Mouse (Mus musculus) Patski (cell line): Measurements from ENCODE around the gene Cenpb. TPM values are rescaled to one million over a fixed set of nuclear protein-coding genes. Genes with fewer than 3 reads are reported as not detected.

Experiments
- ATAC-seq: fragments of 100-300 bp; one replicate; pipeline ENCODE4 v1.8.0; 2021
- CTCF ChIA-PET: fragments of 350-600 bp; sonication (Branson Sonifier 250); formaldehyde crosslinking; loops from one replicate; lab custom pipeline; 2022; ENCODE audit warnings: inconsistent platforms; lab: Charles Lee
- POLR2A ChIA-PET: fragments of 350-600 bp; sonication (Branson Sonifier 250); formaldehyde crosslinking; loops from one replicate; lab custom pipeline; 2022; ENCODE audit warnings: antibody characterized with exemption, inconsistent platforms; lab: Charles Lee
- DNase-seq: peaks from one replicate; pipeline ENCODE4 v3.0.0-alpha.2; 2011; ENCODE audit warnings: low read depth, low spot score
- H3K27me3 ChIP-seq: fragments of 371-371 bp; one replicate; pipeline ENCODE4 v1.5.1; 2021
- CTCF ChIP-seq: fragments of 100-300 bp; IDR thresholded peaks from one replicate; pipeline ENCODE4 v1.5.1; 2021
- in situ Hi-C: fragments of 300-500 bp; cut with MboI; formaldehyde crosslinking; loops from 3 replicates; pipeline ENCODE4 v1.11.1; 2018; ENCODE audit warnings: low pct_unique_long_range_greater_than_20kb, mixed read lengths
- polyA plus RNA-seq: library from polyadenylated mRNA; unstranded; gene quantifications from one replicate; pipeline ENCODE4 v1.2.3, GENCODE M21; 2021

Gene Cenpb
- polyA plus RNA-seq, 1 experiment from 2014 or later = 84.4 TPM

GRCm38 (mm10) chr2:131134381-131134780 lies 45.5 kb downstream of the Cenpb start:
- ATAC-seq (no peak), DNase-seq (no peak)
- POLR2A ChIA-PET = no interaction called here
- in situ Hi-C loops = no loop called here
- no peaks in the 10 kb centered on the region for H3K27me3 ChIP-seq
- CTCF ChIA-PET = no interaction called here
- TF ChIP-seq CTCF = no peak

- in situ Hi-C loops = no loop called here
- no peak for DNase-seq
- H3K27me3 ChIP-seq = no peaks in the 10 kb centered on the region
- ChIA-PET CTCF (interaction anchor here (0.6 kb wide), 1 partner anchor 66 kb away, joined by 3 read pairs; no protein-coding TSS in a partner anchor), POLR2A (no interaction called here)
- no peak for ATAC-seq
- TF ChIP-seq CTCF = no peak
Observed at GRCm38 (mm10) chr2:131132930-131133547, 46.8 kb downstream of the Cenpb start, which contains the start of gene Gm11037. Gm11037 (plus strand) TSS chr2:131133497.

GRCm38 (mm10) chr2:131132111-131132888 lies 47.6 kb downstream of the Cenpb start:
- ChIA-PET CTCF (no interaction called here), POLR2A (no interaction called here)
- in situ Hi-C loops = no loop called here
- ATAC-seq = no peak
- no peak for TF ChIP-seq CTCF
- no peak for DNase-seq
- no peaks in the 10 kb centered on the region for H3K27me3 ChIP-seq

GRCm38 (mm10) chr2:131130849-131131248 lies 49.0 kb downstream of the Cenpb start:
- no peak for TF ChIP-seq CTCF
- in situ Hi-C loops = no loop called here
- ATAC-seq (no peak), DNase-seq (no peak)
- POLR2A ChIA-PET = interaction anchor here (0.6 kb wide), 1 partner anchor 137 kb away, joined by 3 read pairs; no protein-coding TSS in a partner anchor
- no peaks in the 10 kb centered on the region for H3K27me3 ChIP-seq
- CTCF ChIA-PET = no interaction called here

GRCm38 (mm10) chr2:131129836-131130235 lies 50.0 kb downstream of the Cenpb start:
- ATAC-seq = no peak
- H3K27me3 ChIP-seq = no peaks in the 10 kb centered on the region
- ChIA-PET POLR2A (no interaction called here), CTCF (no interaction called here)
- in situ Hi-C loops = no loop called here
- DNase-seq = no peak
- no peak for TF ChIP-seq CTCF

- in situ Hi-C loops = no loop called here
- ChIA-PET CTCF (no interaction called here), POLR2A (no interaction called here)
- DNase-seq (no peak), ATAC-seq (no peak)
- peaks cover under 1% of the 10 kb centered on the region for H3K27me3 ChIP-seq
- TF ChIP-seq CTCF = no peak
Observed at GRCm38 (mm10) chr2:131128636-131129157, 51.2 kb downstream of the Cenpb start.

- ChIA-PET POLR2A (no interaction called here), CTCF (no interaction called here)
- ATAC-seq (no peak), DNase-seq (no peak)
- H3K27me3 ChIP-seq = peaks cover 2% of the 10 kb centered on the region
- TF ChIP-seq CTCF = no peak
- in situ Hi-C loops = no loop called here
Observed at GRCm38 (mm10) chr2:131128211-131128610, 51.7 kb downstream of the Cenpb start.

- H3K27me3 ChIP-seq = peaks cover 2% of the 10 kb centered on the region
- in situ Hi-C loops = no loop called here
- ATAC-seq = no peak
- no peak for TF ChIP-seq CTCF
- ChIA-PET POLR2A (no interaction called here), CTCF (no interaction called here)
- no peak for DNase-seq
Observed at GRCm38 (mm10) chr2:131127161-131127730, 52.6 kb downstream of the Cenpb start, which contains the start of gene Hspa12b. Hspa12b (plus strand) TSS chr2:131127280.

- TF ChIP-seq CTCF = no peak
- ATAC-seq = no peak
- in situ Hi-C loops = no loop called here
Observed at GRCm38 (mm10) chr2:131125964-131126815, 53.7 kb downstream of the Cenpb start.

More at GRCm38 (mm10) chr2:131125964-131126815, 53.7 kb downstream of the Cenpb start:
- POLR2A ChIA-PET = no interaction called here
- no peak for DNase-seq
- peaks cover 2% of the 10 kb centered on the region for H3K27me3 ChIP-seq
- CTCF ChIA-PET = no interaction called here

Other genes with a start within 250 kb of the Cenpb start
- gene Gfra4, start 137.0 kb downstream of the Cenpb start, polyA plus RNA-seq = 4.6 TPM
- gene Adam33, start 116.3 kb downstream of the Cenpb start, polyA plus RNA-seq = 0.63 TPM
- 0.49 TPM for gene Siglec1, start 93.3 kb downstream of the Cenpb start, polyA plus RNA-seq
- 1.4 TPM for gene Hspa12b, start 52.8 kb downstream of the Cenpb start, polyA plus RNA-seq
- not detected for gene Gm11037, start 46.6 kb downstream of the Cenpb start, polyA plus RNA-seq
- gene 1700037H04Rik, start 20.0 kb downstream of the Cenpb start, polyA plus RNA-seq = 86.3 TPM
- 23.5 TPM for gene Cdc25b, start 6.9 kb upstream of the Cenpb start, polyA plus RNA-seq
- 9.4 TPM for gene Spef1, start 7.2 kb upstream of the Cenpb start, polyA plus RNA-seq
- 24.7 TPM for gene Ap5s1, start 27.0 kb upstream of the Cenpb start, polyA plus RNA-seq
- 54.5 TPM for gene Mavs, start 54.0 kb upstream of the Cenpb start, polyA plus RNA-seq
- gene Pank2, start 82.4 kb upstream of the Cenpb start, polyA plus RNA-seq = 42.8 TPM
- 11.5 TPM for gene Rnf24, start 172.8 kb upstream of the Cenpb start, polyA plus RNA-seq